Mouse (Mus musculus) liver, adult 2 months (tissue): ENCODE results near the gene Tspan17. TPM values are rescaled to one million over a fixed set of nuclear protein-coding genes. Genes with fewer than 3 reads are reported as not detected.
"Not testable (repeated sequence)": the region's sequence is repeated elsewhere in the genome, so short reads cannot be mapped to it uniquely, and the experiment has no call there.

ENCODE experiments used
- DNase-seq: peaks from one replicate; pipeline ENCODE4 v3.0.0-alpha.2; 2011; ENCODE audit warnings: low read depth, low spot score; ENCODE audit errors: extremely low read depth
- H3K27ac ChIP-seq: fragments of 200-500 bp; replicated peaks from 2 replicates; pipeline ENCODE4 v1.5.1; 2012; ENCODE audit warnings: low read depth, mild to moderate bottlenecking, control low read depth, inconsistent platforms, low read length; ENCODE audit not compliant: insufficient read depth
- H3K27me3 ChIP-seq: fragments of 200-500 bp; 2 replicates; pipeline ENCODE4 v1.6.1; 2012; ENCODE audit warnings: mild to moderate bottlenecking, moderate library complexity, low read length, inconsistent platforms; ENCODE audit not compliant: control insufficient read depth, insufficient read depth
- H3K36me3 ChIP-seq: fragments of 200-500 bp; 2 replicates; pipeline ENCODE4 v1.6.1; 2012; ENCODE audit warnings: low read length, inconsistent platforms; ENCODE audit not compliant: control insufficient read depth, insufficient read depth
- H3K4me1 ChIP-seq: fragments of 200-500 bp; 2 replicates; pipeline ENCODE4 v1.6.1; 2011; ENCODE audit warnings: low read length; ENCODE audit not compliant: control insufficient read depth, insufficient read depth
- H3K4me3 ChIP-seq: fragments of 200-500 bp; 2 replicates; pipeline ENCODE4 v1.5.1; 2011; ENCODE audit warnings: low read depth, mild to moderate bottlenecking, control low read depth, low read length, moderate library complexity; ENCODE audit not compliant: insufficient read depth
- H3K79me2 ChIP-seq: fragments of 200-500 bp; 2 replicates; pipeline ENCODE4 v1.6.1; 2012; ENCODE audit warnings: inconsistent platforms, mild to moderate bottlenecking, low read length, moderate library complexity; ENCODE audit not compliant: control insufficient read depth, insufficient read depth
- H3K9ac ChIP-seq: fragments of 200-500 bp; 2 replicates; pipeline ENCODE4 v1.6.1; 2012; ENCODE audit warnings: low read depth, mild to moderate bottlenecking, control low read depth, inconsistent platforms, low read length
- CTCF ChIP-seq: fragments of 200-500 bp; IDR thresholded peaks from 2 replicates; pipeline ENCODE4 v1.5.1; 2011; ENCODE audit warnings: low read depth, low read length, control low read depth
- POLR2A ChIP-seq: fragments of 200-500 bp; IDR thresholded peaks from 2 replicates; pipeline ENCODE4 v1.6.1; 2011; ENCODE audit warnings: low read length, control low read depth; ENCODE audit not compliant: insufficient read depth; ENCODE audit errors: extremely low read depth
- WGBS: fragments of 180-500 bp; shearing (Covaris S2); methylation state at CpG from one replicate; pipeline ENCODE4 v1.1.7; 2018; 5-methylcytosine and 5-hydroxymethylcytosine counted together
- polyA plus RNA-seq: library from polyadenylated mRNA; depleted of rRNA; stranded (reverse); fragments of >200 nt; gene quantifications from 2 replicates; pipeline ENCODE4 v1.2.3, GENCODE M21; 2012
- total RNA-seq: library from RNA; depleted of rRNA; stranded (reverse); fragments of >200 nt; gene quantifications from 2 replicates; pipeline ENCODE4 v1.2.3, GENCODE M21; 2014

Tspan17 gene
- total and polyA plus RNA-seq, 2 experiments: 0.74 to 1.4 TPM

DNA sequence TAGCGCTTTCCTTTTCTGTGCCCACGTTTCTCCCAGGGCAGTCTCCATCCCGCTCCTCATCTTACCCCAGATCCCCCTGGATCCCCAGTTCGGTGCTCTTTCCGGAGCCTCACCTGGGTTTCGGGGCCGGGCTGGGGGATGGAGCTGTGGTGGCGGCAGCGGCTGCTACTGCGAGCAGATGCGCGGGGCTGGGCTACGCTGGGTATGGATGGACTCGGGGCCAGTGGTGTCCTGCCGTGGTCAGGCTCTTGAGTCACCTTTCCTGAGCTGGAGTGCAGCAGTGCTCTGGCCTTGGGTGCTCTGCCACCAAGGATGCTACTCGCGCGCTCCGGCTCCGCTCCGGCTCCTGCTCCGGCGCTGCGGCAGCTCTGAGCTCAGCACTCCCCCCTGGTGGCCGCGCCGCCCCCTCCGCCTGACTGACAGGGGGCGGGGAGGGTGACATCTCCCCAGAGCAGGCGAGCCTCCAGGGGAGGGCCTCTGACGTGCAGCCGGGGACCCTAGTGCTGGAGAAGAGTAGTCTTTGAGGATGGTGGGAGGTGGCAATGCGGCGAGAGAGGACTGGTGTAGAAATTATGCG is 22.9 kb upstream of the Tspan17 start, which contains the start of gene Sncb:
TSS of gene Sncb (minus strand) at position 404 of the 577 bp plus-strand sequence.
- no peaks in the 10 kb centered on the region for H3K36me3 ChIP-seq
- WGBS: 3% methylated on average over 35 of the region's 35 CpGs
- no peak within 1 kb of the TSS for H3K27ac ChIP-seq
- H3K79me2 ChIP-seq: no peaks in the 10 kb centered on the region
- no peak within 1 kb of the TSS for H3K4me3 ChIP-seq
- no peak within 1 kb of the TSS for H3K9ac ChIP-seq
- H3K27me3 ChIP-seq: peaks cover 17% of the 10 kb centered on the region
- H3K4me1 ChIP-seq: no peaks in the 10 kb centered on the region
- DNase-seq: no peak
- no peak for TF ChIP-seq POLR2A
- TF ChIP-seq CTCF: peak; percentile 30; the same call in 1 of the 2 replicates

DNA sequence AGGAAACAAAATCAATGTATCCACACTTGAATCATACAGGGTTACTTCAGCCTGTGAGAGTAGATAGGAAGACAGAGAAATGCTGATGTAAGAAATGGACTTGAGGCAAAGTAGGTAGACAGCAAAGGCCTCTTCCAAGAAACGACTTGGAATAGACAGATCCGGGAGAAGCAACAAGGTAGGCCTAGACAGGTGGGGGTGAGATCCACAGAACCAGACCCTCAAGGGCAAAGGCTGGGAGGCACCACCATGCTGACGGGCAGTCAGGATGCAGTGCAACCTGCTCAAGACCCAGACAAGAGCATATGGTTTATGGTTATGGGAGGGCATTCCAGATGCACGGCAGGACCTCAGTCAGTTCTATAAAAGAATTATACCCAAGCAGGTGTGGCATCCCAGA is 22.2 kb upstream of the Tspan17 start:
- Histone ChIP-seq H3K27ac (no peak overlapping the region), H3K9ac (no peak overlapping the region), H3K36me3 (no peaks in the 10 kb centered on the region), H3K27me3 (peaks cover 17% of the 10 kb centered on the region), H3K79me2 (no peaks in the 10 kb centered on the region), H3K4me1 (no peaks in the 10 kb centered on the region), H3K4me3 (no peak overlapping the region)
- TF ChIP-seq POLR2A (no peak), CTCF (no peak)
- DNase-seq: no peak
- WGBS: 76% methylated on average over 4 of the region's 4 CpGs

DNA sequence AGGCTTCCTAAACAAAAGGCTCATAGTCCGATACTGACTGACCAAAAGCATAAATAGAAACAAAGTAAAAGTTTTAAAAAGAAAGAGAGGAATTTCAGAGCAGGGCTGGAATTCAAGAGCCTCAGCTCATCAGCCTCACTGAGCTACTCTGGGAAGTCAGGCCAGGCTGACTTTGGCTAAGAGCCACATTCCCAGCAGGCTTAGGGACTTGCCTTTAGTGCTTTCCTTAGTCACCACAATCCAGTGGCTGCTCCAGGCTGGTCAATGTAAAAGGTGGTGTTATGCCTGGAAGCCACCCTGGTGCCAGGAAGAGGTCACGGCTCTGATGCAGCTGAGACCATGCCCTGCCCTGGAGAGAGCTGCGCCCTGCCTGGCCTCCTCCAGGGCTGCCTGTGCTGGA is 8.6 kb upstream of the Tspan17 start:
- no peak overlapping the region for H3K9ac ChIP-seq
- TF ChIP-seq POLR2A: no peak
- TF ChIP-seq CTCF: no peak
- WGBS: 84% methylated on average over 3 of the region's 3 CpGs

DNA sequence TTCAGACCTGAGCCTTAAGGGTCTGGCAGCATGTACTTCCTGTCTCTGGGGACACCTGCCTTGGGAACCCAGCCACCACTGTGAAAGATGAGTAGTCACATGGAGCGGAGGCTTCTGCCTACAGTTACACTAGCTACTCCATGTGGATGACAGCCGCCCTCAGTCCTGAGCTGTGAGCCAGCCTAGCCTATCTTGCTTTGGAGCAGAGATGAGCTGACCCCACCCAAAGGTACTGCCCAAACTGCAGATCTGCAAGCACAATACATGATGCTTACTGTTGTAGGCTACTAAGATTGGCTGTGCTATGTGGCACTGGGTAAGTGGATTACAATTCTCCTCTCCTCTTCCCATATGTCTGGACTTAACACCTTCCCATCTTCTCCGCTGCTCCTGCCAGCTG is 8.1 kb upstream of the Tspan17 start:
- H3K4me3 ChIP-seq: no peak overlapping the region
- no peaks in the 10 kb centered on the region for H3K27me3 ChIP-seq
- H3K9ac ChIP-seq: no peak overlapping the region
- TF ChIP-seq CTCF (no peak), POLR2A (no peak)
- WGBS: 79% methylated on average over 3 of the region's 3 CpGs
- H3K79me2 ChIP-seq: no peaks in the 10 kb centered on the region
- H3K27ac ChIP-seq: no peak overlapping the region
- H3K36me3 ChIP-seq: no peaks in the 10 kb centered on the region
- no peak for DNase-seq
- no peaks in the 10 kb centered on the region for H3K4me1 ChIP-seq

More for the DNA sequence above, 8.6 kb upstream of the Tspan17 start:
- Histone ChIP-seq H3K4me1 (no peaks in the 10 kb centered on the region), H3K27me3 (no peaks in the 10 kb centered on the region), H3K27ac (no peak overlapping the region), H3K36me3 (no peaks in the 10 kb centered on the region), H3K79me2 (no peaks in the 10 kb centered on the region), H3K4me3 (no peak overlapping the region)
- no peak for DNase-seq

DNA sequence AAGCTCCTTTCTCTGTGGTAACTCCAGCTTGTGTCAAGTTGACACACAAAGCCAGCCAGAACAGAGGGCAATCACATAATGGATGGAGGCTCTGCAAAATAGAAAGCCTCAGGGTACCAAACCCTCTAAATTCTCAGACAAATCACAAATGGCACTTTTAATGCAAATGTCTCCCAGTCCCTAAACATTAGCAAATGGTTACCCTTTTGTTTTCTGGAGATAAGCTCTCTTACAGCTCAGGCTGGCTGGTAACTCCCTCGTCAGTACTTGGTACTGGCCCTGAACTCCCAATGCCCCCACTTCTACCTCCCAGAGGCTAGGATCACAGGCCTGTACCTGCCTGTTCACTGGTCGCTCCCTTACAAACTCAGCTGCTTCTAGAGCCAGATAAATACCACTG is 5.9 kb upstream of the Tspan17 start:
- WGBS: 50% methylated on average over 2 of the region's 2 CpGs
- no peaks in the 10 kb centered on the region for H3K4me1 ChIP-seq
- H3K4me3 ChIP-seq: no peak overlapping the region
- H3K27me3 ChIP-seq: no peaks in the 10 kb centered on the region
- DNase-seq: no peak
- TF ChIP-seq CTCF (no peak), POLR2A (no peak)
- H3K27ac ChIP-seq: no peak overlapping the region
- no peaks in the 10 kb centered on the region for H3K36me3 ChIP-seq
- no peaks in the 10 kb centered on the region for H3K79me2 ChIP-seq
- no peak overlapping the region for H3K9ac ChIP-seq

GRCm38 (mm10) chr13:54783698-54784097 is 5.5 kb upstream of the Tspan17 start, which contains the start of gene Eif4e1b:
Gene Eif4e1b (plus strand): TSS chr13:54783998.
- Histone ChIP-seq H3K27ac (no peak within 1 kb of the TSS), H3K36me3 (no peaks in the 10 kb centered on the region), H3K79me2 (no peaks in the 10 kb centered on the region), H3K4me3 (no peak within 1 kb of the TSS), H3K4me1 (no peaks in the 10 kb centered on the region), H3K9ac (no peak within 1 kb of the TSS), H3K27me3 (no peaks in the 10 kb centered on the region)
- 84% methylated on average over 4 of the region's 4 CpGs for WGBS
- no peak for TF ChIP-seq POLR2A
- no peak for DNase-seq

GRCm38 (mm10) chr13:54787591-54787990 is 1.6 kb upstream of the Tspan17 start:
- not testable (repeated sequence) for H3K79me2 ChIP-seq, H3K4me3 ChIP-seq, H3K36me3 ChIP-seq, DNase-seq, H3K4me1 ChIP-seq, H3K27ac ChIP-seq, H3K27me3 ChIP-seq, H3K9ac ChIP-seq
- WGBS: 10% methylated on average over 2 of the region's 2 CpGs
